Comparison of ENCODE assay signal across 20 mouse cellular contexts in genomic region chr7:116491113-116491512, GRCm38 (mm10). TPM values are rescaled to one million over a fixed set of nuclear protein-coding genes. Genes with fewer than 3 reads are reported as not detected.
A peak's percentile ranks its signal among the peaks of the same experiment; 100 is the strongest.
DNase-seq lines count a peak whose midpoint lies in the region; ATAC-seq and TF ChIP-seq lines count a peak whose summit lies in the region.
"Had no signal": no experiment of that assay in that cellular context is flagged by ENCODE, and none has a peak within 500 bp of the region (broad histone marks: within the 10 kb centered on the region; RNA-seq: fewer than 3 reads in every experiment).

No protein-coding gene starts in this region.

- TF ChIP-seq CTCF in bone marrow macrophage, adult 2 months (IDR thresholded peaks at IDR 0.05; ENCODE audit: low read depth, low read length), result no peak

- DNase-seq in thymus, postnatal 25 days, result peak; percentile 7
- DNase-seq in thymus, postnatal 0 days (ENCODE audit: low spot score), result no peak
- DNase-seq in cerebellum, postnatal 14 days, result no peak
- DNase-seq in heart, adult 8-10 months (ENCODE audit: low spot score), result no peak
- DNase-seq: adrenal gland, adult 8-10 months; cerebellum, adult 11 months; cerebellum, postnatal 25 days; heart, adult 11 months; right cerebral cortex, postnatal 14 days; spleen, adult 18-20 months had no signal

- ATAC-seq in megakaryocyte, adult 5-6 weeks (ENCODE audit: poor library complexity, severe bottlenecking), result peak; percentile 64
- no peak for ATAC-seq in inflammation-experienced regulatory T-cells, adult 6 months
- ATAC-seq: intestine, postnatal 0 days; midbrain, embryonic 13.5 days had no signal

- no peak for TF ChIP-seq POLR2A in bone marrow macrophage, adult 2 months (IDR thresholded peaks at IDR 0.05; ENCODE audit: borderline replicate concordance, low read depth, low read length)

- peaks cover 40% of the 10 kb centered on the region for H3K4me1 ChIP-seq in bone marrow macrophage, adult 2 months (ENCODE audit: control insufficient read depth, insufficient read depth, low read length)
- H3K4me1 ChIP-seq: heart, embryonic 13.5 days; hindbrain, embryonic 15.5 days; liver, embryonic 15.5 days; midbrain, embryonic 13.5 days; neural tube, embryonic 12.5 days; stomach, embryonic 15.5 days had no signal

- peak overlapping the region; percentile 47 for H3K27ac ChIP-seq in bone marrow macrophage, adult 2 months (ENCODE audit: insufficient read depth, low read depth, low read length)
- H3K27ac ChIP-seq: heart, embryonic 13.5 days; hindbrain, embryonic 15.5 days; liver, embryonic 15.5 days; midbrain, embryonic 13.5 days; neural tube, embryonic 12.5 days; stomach, embryonic 15.5 days had no signal

- peak overlapping the region; percentile 31 for H3K4me3 ChIP-seq in bone marrow macrophage, adult 2 months (ENCODE audit: insufficient read depth, low read length)
- H3K4me3 ChIP-seq: heart, embryonic 13.5 days; hindbrain, embryonic 15.5 days; liver, embryonic 15.5 days; midbrain, embryonic 13.5 days; neural tube, embryonic 12.5 days; stomach, embryonic 15.5 days had no signal

RNA-seq across cellular contexts. Expression of gene Nucb2, which starts 13.1 kb away (rescaled TPM):
- 5.0 and 5.2 TPM in 2 replicates for polyA plus RNA-seq in thymus, postnatal 0 days (2015; fragmentation: Nextera tagmentation; extraction: Ambion mirVana)
- 52.9 and 55.8 TPM in 2 replicates for polyA plus RNA-seq in bone marrow macrophage, adult 2 months (2012; ENCODE audit: insufficient read depth, insufficient read length, missing spikeins)
- 60.7 and 77.1 TPM in 2 replicates for total RNA-seq in megakaryocyte, adult 5-6 weeks (2015)
- total RNA-seq in megakaryocyte, adult 5-6 weeks (2017), result 74.1 and 81.9 TPM in 2 replicates
- polyA plus RNA-seq in inflammation-experienced regulatory T-cells, adult 6 months (2017; shearing (Covaris generic)), result 10 to 100 TPM in 2 of 3 experiments, 1 to 10 TPM in 1; 8.1 to 25.8 (median 24.9) TPM
- total RNA-seq in heart, adult 8-10 months (2022), result 1 to 10 TPM; 5.1 to 7.9 (median 6.7) TPM

RNA-seq across cellular contexts. Expression of gene Pik3c2a, which starts 47.9 kb away (rescaled TPM):
- 7.4 and 11.2 TPM in 2 replicates for polyA plus RNA-seq in thymus, postnatal 0 days (2015; fragmentation: Nextera tagmentation; extraction: Ambion mirVana)
- 38.3 and 41.3 TPM in 2 replicates for polyA plus RNA-seq in bone marrow macrophage, adult 2 months (2012; ENCODE audit: insufficient read depth, insufficient read length, missing spikeins)
- total RNA-seq in megakaryocyte, adult 5-6 weeks (2015), result 48.0 and 63.8 TPM in 2 replicates
- total RNA-seq in megakaryocyte, adult 5-6 weeks (2017), result 37.7 and 39.9 TPM in 2 replicates
- polyA plus RNA-seq in inflammation-experienced regulatory T-cells, adult 6 months (2017; shearing (Covaris generic)), result 10 to 100 TPM; 60.3 to 94.3 (median 64.7) TPM
- total RNA-seq in heart, adult 8-10 months (2022), result 10 to 100 TPM; 12.9 to 15.6 (median 14.1) TPM
